Mouse (Mus musculus): ENCODE results near the gene Mmab. TPM values are rescaled to one million over a fixed set of nuclear protein-coding genes. Genes with fewer than 3 reads are reported as not detected.

Mmab gene
- polyA plus RNA-seq (2012; rRNA removed; ENCODE audit: low replicate concordance): 19.7 and 28.0 TPM in 2 replicates

GRCm38 (mm10) chr5:114443566-114444367 is at the start of gene Mmab, which contains the start of gene Mvk:
Gene Mmab, minus strand, starts transcription at chr5:114444060.
Gene Mvk, plus strand, starts transcription at chr5:114444269.

Other genes with a start within 250 kb of the Mmab start
- not detected in 2 replicates for gene Foxn4, start 170.3 kb downstream of the Mmab start, polyA plus RNA-seq (2012; rRNA removed; ENCODE audit: low replicate concordance)
- gene Myo1h, start 154.9 kb downstream of the Mmab start, polyA plus RNA-seq (2012; rRNA removed; ENCODE audit: low replicate concordance): 0.26 and 0.29 TPM in 2 replicates
- 75.2 and 92.5 TPM in 2 replicates for gene Kctd10, start 63.6 kb downstream of the Mmab start, polyA plus RNA-seq (2012; rRNA removed; ENCODE audit: low replicate concordance)
- gene Ube3b, start 63.5 kb downstream of the Mmab start, polyA plus RNA-seq (2012; rRNA removed; ENCODE audit: low replicate concordance): 77.4 and 103 TPM in 2 replicates
- 37.0 and 54.1 TPM in 2 replicates for gene Mvk, start 209 bp upstream of the Mmab start, polyA plus RNA-seq (2012; rRNA removed; ENCODE audit: low replicate concordance)
- 2.7 and 4.3 TPM in 2 replicates for gene Fam222a, start 124.0 kb upstream of the Mmab start, polyA plus RNA-seq (2012; rRNA removed; ENCODE audit: low replicate concordance)
- gene Trpv4, start 214.4 kb upstream of the Mmab start, polyA plus RNA-seq (2012; rRNA removed; ENCODE audit: low replicate concordance): 18.3 and 19.2 TPM in 2 replicates
- 112 and 185 TPM in 2 replicates for gene Gltp, start 246.9 kb upstream of the Mmab start, polyA plus RNA-seq (2012; rRNA removed; ENCODE audit: low replicate concordance)